Mouse (Mus musculus) heart, adult 11 months (tissue): ENCODE results near the gene Cox5a.

Experiments used
- DNase-seq: peaks from one replicate; pipeline ENCODE4 v3.0.0; 2022

Gene Cox5a

GRCm38 (mm10) chr9:57526435-57526834, 5.4 kb downstream of the Cox5a start:
- DNase-seq = peak; percentile 66

- peak; percentile 86 for DNase-seq
These were observed 10.9 kb downstream of the Cox5a start for GRCm38 (mm10) chr9:57531946-57532345.

- DNase-seq = peak; percentile 88
These were observed 15.3 kb downstream of the Cox5a start for GRCm38 (mm10) chr9:57536362-57536761.

GRCm38 (mm10) chr9:57537044-57537727, 16.1 kb downstream of the Cox5a start, which contains the start of gene Fam219b:
Gene Fam219b, plus strand, starts transcription at chr9:57537528.
- peak; percentile 99 for DNase-seq

- DNase-seq = no peak
These were observed 16.7 kb downstream of the Cox5a start for GRCm38 (mm10) chr9:57537728-57538181.

DNA sequence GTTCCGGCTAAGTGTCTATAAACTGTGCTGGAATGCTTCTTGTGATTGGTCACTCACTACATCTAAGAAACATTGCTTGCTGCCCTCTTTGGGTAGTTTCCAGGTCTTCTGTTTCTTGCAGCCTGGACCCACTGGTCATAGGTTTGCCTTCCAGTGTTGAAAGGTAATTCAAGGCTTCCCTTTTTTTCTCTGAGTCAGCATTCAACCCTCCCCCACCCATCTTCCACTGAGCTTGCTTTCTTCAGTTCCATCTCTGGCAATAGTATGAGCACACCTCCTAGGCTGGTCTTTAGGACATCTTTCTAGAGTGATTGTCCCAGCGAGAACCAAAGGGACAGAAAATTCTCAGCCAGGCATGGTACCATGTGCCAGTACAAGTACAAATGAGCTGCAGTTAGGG, 18.5 kb downstream of the Cox5a start:
- peak; percentile 74 for DNase-seq

- no peak for DNase-seq
These were observed 20.2 kb downstream of the Cox5a start for GRCm38 (mm10) chr9:57541312-57541711.

- no peak for DNase-seq
These were observed 22.9 kb downstream of the Cox5a start for GRCm38 (mm10) chr9:57543951-57544350.

DNA sequence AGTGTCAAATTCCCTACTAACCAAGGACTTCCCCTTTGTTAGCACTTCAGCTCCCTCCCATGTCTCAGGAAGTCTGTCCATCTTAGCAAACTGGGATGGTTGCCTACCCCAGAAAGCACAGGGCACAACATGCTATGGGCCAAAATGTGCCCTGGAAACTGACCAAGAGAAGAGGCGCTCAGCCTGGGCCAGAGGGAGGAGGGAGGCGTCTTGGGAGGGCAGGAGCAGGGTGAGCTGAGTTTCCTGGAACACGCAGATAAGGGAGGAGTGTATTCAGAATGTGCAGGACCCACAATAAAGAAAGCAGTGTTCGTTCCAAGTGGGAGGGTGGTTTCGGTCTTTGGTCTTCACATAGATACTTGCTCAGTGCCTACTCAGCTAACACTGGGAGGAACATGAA, 26.2 kb downstream of the Cox5a start:
- DNase-seq = peak; percentile 97

DNA sequence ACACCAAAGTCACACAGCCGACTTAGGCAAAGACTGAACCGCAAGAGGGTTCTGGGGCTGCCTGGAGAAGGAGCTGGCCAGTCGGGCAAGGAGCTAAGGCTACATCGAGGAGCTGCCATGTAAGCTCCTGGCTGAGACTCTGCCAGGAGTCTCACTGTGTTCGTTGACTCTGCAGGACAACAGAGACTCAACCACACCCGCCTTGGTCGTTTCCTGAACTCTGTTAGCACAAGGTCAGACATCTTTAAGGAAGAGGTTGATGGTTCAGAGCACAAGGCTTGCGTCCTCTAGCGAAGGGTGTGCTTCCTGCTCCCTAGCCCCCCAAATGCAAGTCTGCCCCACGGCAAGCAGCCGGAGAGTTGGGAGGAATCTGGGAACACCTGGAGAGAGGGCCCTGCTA, 26.8 kb downstream of the Cox5a start:
- DNase-seq = no peak

- peak; percentile 94 for DNase-seq
These were observed 28.1 kb downstream of the Cox5a start for GRCm38 (mm10) chr9:57549186-57549585.

- peak; percentile 97 for DNase-seq
These were observed 29.2 kb downstream of the Cox5a start for GRCm38 (mm10) chr9:57550126-57550862.

- DNase-seq = peak; percentile 96
These were observed 31.2 kb downstream of the Cox5a start, which contains the start of gene Mpi for GRCm38 (mm10) chr9:57552139-57552887. Gene Mpi, minus strand, starts transcription at chr9:57552763.

DNA sequence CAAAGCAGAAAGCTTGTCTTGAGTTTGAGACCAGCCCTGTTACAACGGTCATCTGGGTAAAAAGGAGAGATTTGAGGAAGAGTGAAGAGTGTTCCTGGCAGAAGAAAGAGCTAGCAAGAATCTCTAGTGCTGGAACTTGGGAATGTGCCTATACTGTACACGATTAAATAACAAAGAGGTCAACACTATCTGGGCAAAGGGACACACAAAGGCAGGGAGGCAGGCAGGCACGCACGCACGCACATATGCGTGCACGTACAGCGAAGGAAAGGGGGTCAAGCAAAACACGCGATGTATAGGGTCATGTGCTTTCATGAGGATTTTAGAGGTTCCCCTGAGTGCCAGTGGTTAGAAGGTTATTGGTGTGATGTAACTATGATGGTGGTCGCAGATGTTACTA, 32.0 kb downstream of the Cox5a start:
- DNase-seq = no peak

- DNase-seq = no peak
These were observed 33.7 kb downstream of the Cox5a start for GRCm38 (mm10) chr9:57554753-57555152.

DNA sequence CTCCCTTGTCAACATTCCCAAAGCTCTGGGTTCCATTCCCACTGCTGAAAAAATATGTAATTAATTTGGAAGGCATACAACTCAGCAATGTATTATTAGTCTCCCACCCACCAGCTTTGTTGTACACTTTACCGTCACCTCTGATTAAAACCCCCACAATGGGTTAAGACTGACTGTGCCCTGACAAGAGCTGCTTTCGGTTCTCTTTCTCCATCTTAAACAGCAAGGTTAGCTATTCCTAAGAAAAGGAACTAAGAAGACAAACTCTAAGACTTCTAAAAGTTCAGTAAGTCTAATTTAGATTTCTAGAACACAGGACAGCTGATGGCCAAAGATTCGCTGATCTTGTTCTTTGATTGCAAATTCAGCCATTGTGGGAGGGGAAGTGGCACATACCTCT, 36.1 kb downstream of the Cox5a start:
- no peak for DNase-seq

GRCm38 (mm10) chr9:57558625-57559024, 37.6 kb downstream of the Cox5a start:
- DNase-seq = peak; percentile 92

GRCm38 (mm10) chr9:57559568-57559967, 38.5 kb downstream of the Cox5a start:
- DNase-seq = no peak

DNA sequence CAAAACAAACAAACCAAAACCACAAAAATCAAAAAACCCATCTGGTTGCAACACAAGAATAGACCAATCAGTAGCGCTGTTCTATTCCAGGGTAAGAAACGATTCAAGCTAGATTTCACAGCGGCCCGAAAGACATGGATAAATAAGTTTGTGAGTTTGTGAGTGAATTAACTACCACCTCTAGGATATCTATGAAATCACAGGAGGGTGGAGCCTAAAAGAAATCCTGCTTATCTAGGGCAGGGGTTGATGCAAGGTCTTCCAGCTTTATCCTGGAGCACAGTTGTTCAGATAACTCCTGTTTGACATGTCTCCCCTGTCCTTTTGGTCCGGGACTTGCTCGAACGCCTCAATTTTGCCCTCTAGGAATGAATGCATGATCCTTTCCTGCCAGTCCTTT, 39.2 kb downstream of the Cox5a start:
- DNase-seq = no peak

DNA sequence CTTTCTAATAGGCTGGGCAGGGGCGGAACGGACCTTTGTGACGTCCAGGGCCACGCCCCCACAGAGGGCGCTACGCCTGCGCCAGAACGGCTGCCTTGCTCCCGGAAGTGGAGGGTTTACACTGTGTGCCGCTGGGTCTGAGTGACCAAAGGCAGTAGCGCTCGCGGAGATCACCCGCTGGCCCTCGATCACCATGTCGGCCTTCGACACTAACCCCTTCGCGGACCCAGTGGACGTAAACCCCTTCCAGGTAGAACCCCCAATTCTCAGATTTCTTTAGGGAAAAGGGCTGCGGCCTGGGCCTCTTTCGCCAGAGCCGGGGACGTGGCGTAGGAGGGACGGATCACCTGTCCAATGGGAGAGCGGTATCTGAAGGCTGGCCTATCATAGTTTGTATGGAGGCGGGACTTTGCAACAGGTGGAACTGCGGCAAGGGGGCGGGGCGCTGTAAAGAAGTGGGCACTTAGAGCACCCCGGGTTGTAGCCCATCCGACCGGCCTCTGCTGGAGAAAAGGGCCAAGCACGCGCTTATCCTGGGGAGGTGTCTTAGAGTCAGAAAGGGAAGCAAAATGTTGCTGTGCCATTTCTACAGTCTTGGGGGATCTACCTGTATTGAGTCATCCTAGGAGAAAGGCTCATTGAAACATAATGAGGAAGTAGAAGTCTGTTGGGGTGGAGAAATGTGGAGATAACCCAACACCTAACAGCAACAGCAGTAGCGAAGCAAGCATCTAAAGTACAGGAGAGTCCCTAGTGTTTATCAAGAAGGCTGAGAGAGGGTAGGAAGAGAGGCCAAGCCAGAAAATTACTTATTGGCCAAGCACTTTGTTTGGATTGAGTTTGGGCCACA, 40.0 kb downstream of the Cox5a start, which contains the start of gene Scamp2:
Gene Scamp2 (plus strand): TSS at position 83 of the 850 bp plus-strand sequence.
- DNase-seq = peak; percentile 100

- DNase-seq = peak; percentile 95
These were observed 40.6 kb downstream of the Cox5a start for GRCm38 (mm10) chr9:57561711-57562099.

DNA sequence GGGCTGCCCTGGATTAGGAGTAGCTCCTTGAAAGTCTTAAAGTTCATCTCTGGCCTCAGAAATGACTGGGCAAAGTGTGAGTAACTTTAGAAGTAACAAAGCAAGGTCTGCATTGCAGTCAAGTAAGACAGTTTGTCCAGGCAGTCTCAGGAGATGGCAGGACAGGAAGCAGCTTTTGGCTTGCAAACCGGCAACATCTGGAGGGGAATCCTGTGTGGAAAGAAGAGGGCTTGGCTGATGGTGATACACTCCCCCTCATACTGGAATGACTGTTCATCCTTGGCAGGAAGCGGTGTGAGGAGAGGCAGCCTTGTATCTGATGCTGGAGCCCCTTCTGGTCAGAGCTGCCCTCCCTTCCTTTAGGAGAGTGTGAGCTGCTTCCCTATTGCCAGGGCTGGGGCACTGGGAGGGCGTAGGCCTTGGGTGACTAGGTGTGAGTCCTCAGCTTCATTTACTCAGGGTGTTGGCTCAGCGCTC, 41.9 kb downstream of the Cox5a start:
- peak; percentile 98 for DNase-seq
